Mouse (Mus musculus): ENCODE results near the gene Fmo5. TPM values are rescaled to one million over a fixed set of nuclear protein-coding genes. Genes with fewer than 3 reads are reported as not detected.
A peak's percentile ranks its signal among the peaks of the same experiment; 100 is the strongest.

Fmo5 gene
- polyA plus RNA-seq, 1 experiment from 2014 or later, result 3.2 TPM

DNA sequence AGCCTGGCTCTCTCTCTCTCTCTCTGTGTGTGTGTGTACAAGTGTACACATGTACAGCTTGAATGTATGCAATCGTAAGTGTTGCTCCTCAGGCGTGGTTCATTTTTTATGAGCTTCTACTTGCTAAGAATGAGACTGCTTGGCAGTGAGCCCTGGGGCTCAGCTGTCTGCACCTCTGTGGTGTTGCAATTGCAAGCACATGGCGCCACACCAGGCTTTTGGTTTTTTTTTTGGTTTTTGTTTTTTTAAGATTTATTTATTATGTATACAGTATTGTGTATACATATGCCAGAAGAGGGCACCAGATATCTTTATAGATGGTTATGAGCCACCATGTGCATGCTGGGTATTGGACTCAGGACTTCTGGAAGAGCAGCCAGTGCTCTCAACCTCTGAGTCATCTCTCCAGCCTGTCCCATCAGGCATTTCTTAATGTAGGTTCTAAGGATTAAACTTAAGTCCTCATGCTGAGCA, 5.7 kb downstream of the Fmo5 start:
- no peak overlapping the region for H3K4me3 ChIP-seq
- no peaks in the 10 kb centered on the region for H3K4me1 ChIP-seq
- H3K36me3 ChIP-seq, result no peaks in the 10 kb centered on the region
- 47% methylated on average over 3 of the region's 3 CpGs for WGBS
- ATAC-seq (ENCODE audit: borderline replicate concordance, extremely low read depth, low FRiP score, low TSS enrichment), result peak; percentile 49; the same call in 1 of the 2 replicates
- H3K4me2 ChIP-seq, result no peak overlapping the region
- H3K9ac ChIP-seq, result no peak overlapping the region
- H3K9me3 ChIP-seq, result no peaks in the 10 kb centered on the region
- H3K27me3 ChIP-seq, result no peaks in the 10 kb centered on the region
- H3K27ac ChIP-seq, result no peak overlapping the region

DNA sequence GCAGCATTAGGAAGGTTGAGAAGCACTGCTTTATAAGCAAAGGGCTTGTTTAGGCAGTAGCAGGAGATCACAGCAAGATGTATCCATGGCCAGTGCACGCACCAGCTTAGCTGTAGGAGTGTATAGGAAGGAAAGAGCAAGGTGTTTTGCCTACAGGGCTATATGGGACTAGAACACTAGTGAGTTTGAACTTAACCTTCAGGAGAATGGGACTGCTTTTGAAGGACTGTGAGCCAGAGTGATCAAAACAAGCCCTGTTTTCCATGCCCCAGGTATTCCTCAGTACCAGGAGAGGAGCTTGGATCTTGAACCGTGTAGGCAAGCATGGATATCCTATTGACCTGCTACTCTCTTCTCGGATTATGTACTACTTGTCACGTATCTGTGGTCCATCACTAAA, 12.8 kb downstream of the Fmo5 start:
- Histone ChIP-seq H3K9me3 (no peaks in the 10 kb centered on the region), H3K36me3 (no peaks in the 10 kb centered on the region), H3K4me2 (no peak overlapping the region), H3K4me3 (no peak overlapping the region), H3K27me3 (no peaks in the 10 kb centered on the region), H3K27ac (no peak overlapping the region), H3K4me1 (no peaks in the 10 kb centered on the region), H3K9ac (no peak overlapping the region)
- 87% methylated on average over 4 of the region's 4 CpGs for WGBS
- no peak for ATAC-seq (ENCODE audit: borderline replicate concordance, extremely low read depth, low FRiP score, low TSS enrichment)

DNA sequence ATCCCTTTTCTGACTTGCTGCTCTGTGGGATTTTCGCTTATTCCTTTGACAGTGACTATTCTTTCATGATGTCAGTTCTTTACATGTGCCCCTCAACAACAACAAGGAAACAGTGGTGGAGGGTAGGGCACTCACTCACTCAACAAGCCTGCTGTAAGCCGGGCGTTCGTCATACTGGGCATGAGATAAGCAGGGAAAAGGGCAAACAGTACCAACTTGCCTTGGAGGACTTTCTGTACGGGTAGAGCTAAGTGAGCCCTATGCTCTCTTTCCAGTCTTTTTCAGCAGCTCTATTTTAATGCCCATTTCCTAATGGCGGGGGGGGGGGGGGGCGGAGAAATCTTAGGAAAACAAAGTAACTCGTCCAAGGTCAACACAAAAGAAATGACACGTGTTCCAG, 13.4 kb downstream of the Fmo5 start:
- Histone ChIP-seq H3K4me3 (no peak overlapping the region), H3K27me3 (no peaks in the 10 kb centered on the region), H3K4me2 (no peak overlapping the region), H3K27ac (no peak overlapping the region), H3K36me3 (no peaks in the 10 kb centered on the region), H3K4me1 (no peaks in the 10 kb centered on the region), H3K9ac (no peak overlapping the region), H3K9me3 (no peaks in the 10 kb centered on the region)
- WGBS, result 73% methylated on average over 9 of the region's 9 CpGs
- no peak for ATAC-seq (ENCODE audit: borderline replicate concordance, extremely low read depth, low FRiP score, low TSS enrichment)

DNA sequence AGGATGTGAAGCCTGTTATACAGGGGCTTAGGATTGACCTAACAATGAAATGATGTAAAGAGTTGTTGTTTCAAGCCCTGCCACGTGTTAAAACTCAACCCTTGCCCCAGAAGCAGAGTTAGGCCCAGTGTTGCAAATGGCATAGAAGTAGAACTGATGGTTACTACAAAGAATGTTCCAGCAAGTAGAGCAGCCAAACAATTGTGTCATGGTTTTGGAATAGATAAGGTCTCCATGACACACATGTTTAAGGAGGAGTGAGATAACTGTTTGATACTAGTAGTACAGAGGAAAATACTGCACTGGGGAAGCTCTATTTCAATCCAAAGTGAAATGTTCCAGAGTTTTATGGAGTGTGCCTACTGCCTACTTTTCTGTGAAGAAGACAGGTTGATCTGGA, 19.9 kb downstream of the Fmo5 start:
- Histone ChIP-seq H3K9ac (no peak overlapping the region), H3K4me1 (no peaks in the 10 kb centered on the region), H3K4me3 (no peak overlapping the region), H3K27me3 (no peaks in the 10 kb centered on the region), H3K36me3 (no peaks in the 10 kb centered on the region), H3K4me2 (no peak overlapping the region), H3K27ac (no peak overlapping the region), H3K9me3 (no peaks in the 10 kb centered on the region)
- ATAC-seq (ENCODE audit: borderline replicate concordance, extremely low read depth, low FRiP score, low TSS enrichment), result no peak
- 23% methylated on average over 1 of the region's 1 CpGs for WGBS

DNA sequence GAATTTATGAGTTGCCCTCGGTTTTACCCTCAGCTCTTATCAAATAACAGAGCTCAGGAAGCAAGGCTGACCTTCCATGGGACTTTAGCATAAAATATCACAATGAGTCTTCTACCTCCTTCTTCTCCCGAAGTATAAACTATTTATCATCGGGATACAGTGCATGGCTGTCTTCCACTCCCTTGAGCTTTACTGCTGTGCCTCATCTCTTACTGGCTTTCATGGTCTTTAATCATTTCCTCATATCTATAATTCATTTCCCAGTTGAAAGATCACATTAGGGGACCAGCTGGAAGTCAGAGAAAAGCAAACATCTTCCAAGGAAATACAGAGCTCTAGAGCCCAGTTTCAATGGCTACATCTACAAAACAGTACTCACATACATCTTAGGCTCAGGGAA, 20.4 kb downstream of the Fmo5 start:
- Histone ChIP-seq H3K27me3 (no peaks in the 10 kb centered on the region), H3K4me3 (no peak overlapping the region), H3K36me3 (no peaks in the 10 kb centered on the region), H3K27ac (no peak overlapping the region), H3K9ac (no peak overlapping the region), H3K4me1 (no peaks in the 10 kb centered on the region), H3K4me2 (no peak overlapping the region), H3K9me3 (no peaks in the 10 kb centered on the region)
- ATAC-seq (ENCODE audit: borderline replicate concordance, extremely low read depth, low FRiP score, low TSS enrichment), result no peak
- WGBS, result 56% methylated on average over 3 of the region's 3 CpGs

DNA sequence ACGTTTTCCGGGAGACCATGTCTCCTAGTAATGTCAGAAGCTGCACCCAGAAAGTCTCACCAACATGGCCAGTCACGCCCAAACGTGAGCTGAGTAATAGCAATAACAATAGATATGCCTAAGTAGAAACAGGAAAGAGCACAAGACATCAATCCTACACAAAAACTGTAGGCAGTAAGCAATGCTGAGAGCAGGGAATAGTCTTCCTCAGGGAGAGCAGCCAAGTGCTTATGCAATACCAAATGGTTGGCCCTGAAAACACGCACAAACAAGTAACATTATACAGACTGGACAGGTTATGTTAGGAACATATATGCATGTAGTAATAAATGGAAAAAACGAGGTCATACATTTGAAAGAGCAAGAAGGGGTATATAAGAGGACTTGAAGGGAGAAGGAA, 20.9 kb downstream of the Fmo5 start:
- Histone ChIP-seq H3K9me3 (no peaks in the 10 kb centered on the region), H3K4me2 (no peak overlapping the region), H3K27ac (no peak overlapping the region), H3K4me1 (no peaks in the 10 kb centered on the region), H3K4me3 (no peak overlapping the region), H3K36me3 (no peaks in the 10 kb centered on the region), H3K9ac (no peak overlapping the region), H3K27me3 (no peaks in the 10 kb centered on the region)
- ATAC-seq (ENCODE audit: borderline replicate concordance, extremely low read depth, low FRiP score, low TSS enrichment), result no peak
- WGBS, result 76% methylated on average over 6 of the region's 6 CpGs

DNA sequence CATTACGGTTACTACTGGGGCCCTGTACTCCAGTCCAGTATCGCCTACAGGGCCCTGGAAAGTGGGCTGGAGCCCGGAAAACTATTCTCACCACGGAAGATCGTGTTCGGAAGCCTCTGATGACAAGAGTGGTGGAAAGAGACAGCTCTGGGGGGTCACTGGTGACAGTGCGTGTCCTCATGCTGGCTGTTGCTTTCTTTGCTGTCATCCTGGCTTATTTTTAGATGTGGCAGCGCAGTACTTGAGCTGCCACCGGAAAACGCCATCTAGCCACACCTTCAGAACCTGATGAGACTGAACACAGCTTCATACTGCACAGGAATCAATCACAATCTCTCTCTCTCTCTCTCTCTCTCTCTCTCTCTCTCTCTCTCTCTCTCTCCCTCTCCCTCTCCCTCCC, 23.0 kb downstream of the Fmo5 start:
- no peak for ATAC-seq (ENCODE audit: borderline replicate concordance, extremely low read depth, low FRiP score, low TSS enrichment)
- WGBS, result 69% methylated on average over 10 of the region's 10 CpGs
- Histone ChIP-seq H3K4me1 (no peaks in the 10 kb centered on the region), H3K36me3 (no peaks in the 10 kb centered on the region), H3K27ac (no peak overlapping the region), H3K27me3 (no peaks in the 10 kb centered on the region), H3K4me2 (no peak overlapping the region), H3K9me3 (no peaks in the 10 kb centered on the region), H3K4me3 (no peak overlapping the region), H3K9ac (no peak overlapping the region)

DNA sequence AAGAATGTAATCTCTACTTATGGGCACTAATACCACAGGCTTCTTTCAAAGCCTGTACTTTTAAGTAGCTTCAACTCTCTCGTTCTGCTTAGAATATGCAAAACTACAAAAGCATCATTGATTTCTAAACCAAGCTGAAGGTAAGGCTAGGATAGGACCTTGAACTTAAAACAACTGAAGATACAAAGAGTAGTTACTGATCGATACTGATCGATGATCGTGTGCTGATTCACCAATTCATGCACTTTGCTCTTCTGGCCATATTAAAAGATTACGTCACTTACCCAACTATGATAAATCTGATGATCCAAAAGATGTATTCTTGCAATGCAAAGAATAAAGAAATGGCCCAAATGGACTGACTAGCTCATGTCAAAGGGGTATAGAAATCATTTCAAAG, 25.2 kb downstream of the Fmo5 start:
- peaks cover 3% of the 10 kb centered on the region; the same call in 1 of the 2 replicates for H3K4me1 ChIP-seq
- H3K4me2 ChIP-seq, result no peak overlapping the region
- WGBS, result 91% methylated on average over 5 of the region's 5 CpGs
- H3K27me3 ChIP-seq, result no peaks in the 10 kb centered on the region
- no peak overlapping the region for H3K9ac ChIP-seq
- H3K9me3 ChIP-seq, result no peaks in the 10 kb centered on the region
- no peak overlapping the region for H3K27ac ChIP-seq
- no peak overlapping the region for H3K4me3 ChIP-seq
- H3K36me3 ChIP-seq, result no peaks in the 10 kb centered on the region
- ATAC-seq (ENCODE audit: borderline replicate concordance, extremely low read depth, low FRiP score, low TSS enrichment), result no peak

DNA sequence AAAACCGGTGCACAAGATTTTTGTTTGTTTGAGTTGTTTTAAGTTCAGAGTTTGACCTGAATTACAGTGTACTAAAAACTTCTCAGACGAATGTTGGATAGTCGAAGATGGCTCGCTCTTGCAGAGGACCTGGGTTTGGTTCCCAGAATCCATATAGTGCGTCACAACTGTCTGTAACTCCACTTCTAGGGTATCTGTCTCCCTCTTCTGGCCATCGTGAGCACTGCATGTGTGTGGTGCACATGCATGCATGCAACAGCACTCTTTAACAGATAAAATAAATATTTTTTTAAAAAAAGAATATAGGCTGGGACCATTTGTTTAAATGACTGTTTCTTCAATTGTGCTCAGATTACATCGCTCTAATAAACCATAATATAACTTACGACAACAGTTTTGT, 26.3 kb downstream of the Fmo5 start:
- ATAC-seq (ENCODE audit: borderline replicate concordance, extremely low read depth, low FRiP score, low TSS enrichment), result no peak
- Histone ChIP-seq H3K9me3 (no peaks in the 10 kb centered on the region), H3K36me3 (no peaks in the 10 kb centered on the region), H3K9ac (no peak overlapping the region), H3K27me3 (no peaks in the 10 kb centered on the region), H3K4me2 (no peak overlapping the region), H3K27ac (no peak overlapping the region), H3K4me3 (no peak overlapping the region), H3K4me1 (peaks cover 12% of the 10 kb centered on the region)
- WGBS, result 83% methylated on average over 8 of the region's 8 CpGs

DNA sequence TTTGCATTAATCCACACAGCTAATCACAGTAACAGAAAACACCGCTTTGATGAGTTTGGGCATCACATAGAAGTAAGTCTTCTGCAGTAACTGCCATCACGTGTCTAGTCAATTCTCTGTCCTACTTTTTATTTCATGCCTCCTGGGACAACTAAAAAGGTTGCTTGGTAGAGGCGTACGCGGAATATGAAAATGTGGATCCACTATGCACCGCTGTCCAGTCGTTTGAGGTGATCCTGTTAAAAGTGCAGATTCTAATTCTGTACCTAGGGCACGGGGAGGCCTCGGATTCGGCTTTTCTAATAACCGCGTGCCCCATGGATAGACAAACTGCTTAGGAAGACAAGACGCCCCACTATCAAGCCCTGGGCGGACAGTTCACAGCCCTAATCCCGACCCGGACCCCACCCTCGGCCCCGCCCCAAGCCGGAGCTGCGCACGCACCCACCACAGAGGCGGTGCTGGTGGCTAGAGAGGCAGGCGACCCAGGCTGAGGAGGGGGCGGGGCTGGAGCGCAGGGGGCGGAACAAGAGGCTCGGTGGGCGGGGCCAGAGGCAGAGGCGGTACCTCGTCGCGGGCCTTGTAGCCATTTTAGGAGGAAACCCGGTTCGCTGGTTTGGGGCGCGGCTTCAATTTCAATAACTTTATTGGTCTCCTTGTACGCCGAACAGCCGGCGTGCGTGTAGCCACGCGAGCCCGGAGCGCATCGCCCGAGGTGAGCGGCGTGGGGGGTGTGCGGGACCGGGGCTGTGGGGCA, 29.2 kb downstream of the Fmo5 start, which contains the start of gene Prkab2:
Gene Prkab2, plus strand, starts transcription at position 539 of the 757 bp plus-strand sequence.
- H3K27ac ChIP-seq, result peak within 1 kb of the TSS; percentile 41; the same call in 1 of the 2 replicates

DNA sequence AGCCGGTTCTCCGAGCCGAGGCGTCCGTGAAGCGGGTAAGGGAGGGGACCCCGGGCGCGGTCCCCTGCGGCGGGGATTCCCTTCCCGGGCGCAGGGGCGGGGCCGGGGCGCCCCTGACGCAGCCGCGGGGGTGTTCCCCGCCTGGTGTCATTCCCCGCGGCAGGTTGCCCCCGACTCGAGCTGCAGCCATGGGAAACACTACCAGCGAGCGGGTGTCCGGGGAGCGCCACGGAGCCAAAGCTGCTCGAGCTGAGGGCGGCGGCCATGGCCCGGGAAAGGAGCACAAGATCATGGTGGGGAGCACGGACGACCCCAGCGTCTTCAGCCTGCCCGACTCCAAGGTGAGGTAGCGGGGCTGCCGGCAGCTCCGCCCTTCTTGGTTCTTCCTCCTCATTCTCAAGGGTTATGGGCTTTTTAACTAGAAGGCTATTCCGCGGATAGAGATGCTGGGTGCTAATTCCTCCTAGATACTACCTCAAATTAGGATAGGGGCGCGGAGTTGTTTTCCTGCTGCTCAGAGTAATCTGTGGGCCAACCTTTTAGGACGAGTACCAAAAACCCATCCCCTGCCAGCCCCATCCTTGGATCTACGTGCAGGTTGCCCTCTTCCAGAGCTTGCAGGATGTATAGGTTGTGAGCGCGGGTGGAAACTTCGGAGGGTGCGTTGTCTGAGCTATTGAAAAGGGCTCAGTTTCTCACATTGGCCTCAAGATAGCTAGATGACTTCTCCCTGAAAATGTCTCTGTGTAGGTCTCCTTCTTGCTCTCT, 30.0 kb downstream of the Fmo5 start:
- H3K27me3 ChIP-seq, result no peaks in the 10 kb centered on the region
- no peaks in the 10 kb centered on the region for H3K9me3 ChIP-seq
- H3K4me2 ChIP-seq, result peak overlapping the region; percentile 83
- no peaks in the 10 kb centered on the region for H3K36me3 ChIP-seq
- peaks cover 12% of the 10 kb centered on the region for H3K4me1 ChIP-seq
- H3K27ac ChIP-seq, result peak overlapping the region; percentile 41; the same call in 1 of the 2 replicates
- H3K9ac ChIP-seq, result peak overlapping the region; percentile 65
- WGBS, result under 1% methylated on average over 49 of the region's 50 CpGs
- H3K4me3 ChIP-seq, result peak overlapping the region; percentile 76
- ATAC-seq (ENCODE audit: borderline replicate concordance, extremely low read depth, low FRiP score, low TSS enrichment), result peak; percentile 86

More for the DNA sequence above, 29.2 kb downstream of the Fmo5 start, which contains the start of gene Prkab2:
- no peaks in the 10 kb centered on the region for H3K36me3 ChIP-seq
- H3K4me3 ChIP-seq, result peak within 1 kb of the TSS; percentile 76
- peaks cover 12% of the 10 kb centered on the region for H3K4me1 ChIP-seq
- ATAC-seq (ENCODE audit: borderline replicate concordance, extremely low read depth, low FRiP score, low TSS enrichment), result peak; percentile 97
- peak within 1 kb of the TSS; percentile 83 for H3K4me2 ChIP-seq
- no peaks in the 10 kb centered on the region for H3K9me3 ChIP-seq
- H3K27me3 ChIP-seq, result no peaks in the 10 kb centered on the region
- peak within 1 kb of the TSS; percentile 65 for H3K9ac ChIP-seq
- 2% methylated on average over 49 of the region's 51 CpGs for WGBS

DNA sequence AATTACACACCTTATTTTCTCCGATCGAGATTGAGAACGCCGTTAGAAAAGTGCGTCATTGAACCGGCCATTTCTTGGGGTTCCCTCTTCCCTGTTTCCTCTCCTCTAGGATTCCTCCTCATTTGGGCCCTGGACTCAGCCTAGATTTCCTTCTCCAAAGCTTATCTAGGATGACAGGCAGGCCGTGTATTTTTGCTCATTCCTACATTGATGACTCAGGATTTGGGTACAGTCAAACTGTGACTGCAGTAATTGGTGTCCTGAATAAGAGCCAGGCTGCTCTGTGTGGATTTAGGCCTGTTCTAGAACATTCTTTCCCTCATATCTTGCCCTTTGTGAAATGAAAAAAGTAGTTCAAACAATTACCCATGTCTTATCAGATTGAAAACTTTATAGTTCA, 31.1 kb downstream of the Fmo5 start:
- no peak for ATAC-seq (ENCODE audit: borderline replicate concordance, extremely low read depth, low FRiP score, low TSS enrichment)
- Histone ChIP-seq H3K9ac (no peak overlapping the region), H3K36me3 (no peaks in the 10 kb centered on the region), H3K4me3 (no peak overlapping the region), H3K9me3 (no peaks in the 10 kb centered on the region), H3K27ac (no peak overlapping the region), H3K4me2 (peak overlapping the region; percentile 83; the same call in 1 of the 2 replicates), H3K27me3 (no peaks in the 10 kb centered on the region), H3K4me1 (peaks cover 12% of the 10 kb centered on the region)
- 78% methylated on average over 7 of the region's 7 CpGs for WGBS

Data from lung, embryonic 15.5 days (tissue).